Mouse (Mus musculus) WW6 (cell line): ENCODE results near the gene Efcab14.
A peak's percentile ranks its signal among the peaks of the same experiment; 100 is the strongest.

Experiments used
- DNase-seq: peaks from one replicate; pipeline ENCODE4 v3.0.0-alpha.2; 2013; ENCODE audit warnings: low read depth, low spot score

Efcab14 gene

GRCm38 (mm10) chr4:115737551-115738041, at the start of gene Efcab14:
Gene Efcab14, plus strand, starts transcription at chr4:115737744.
- DNase-seq: peak; percentile 95

- no peak for DNase-seq
Measured at GRCm38 (mm10) chr4:115701468-115701867, 36.1 kb upstream of the Efcab14 start.

- no peak for DNase-seq
Measured at GRCm38 (mm10) chr4:115703927-115704505, 33.5 kb upstream of the Efcab14 start.

- no peak for DNase-seq
Measured at GRCm38 (mm10) chr4:115708974-115709593, 28.5 kb upstream of the Efcab14 start.

GRCm38 (mm10) chr4:115709792-115710418, 27.6 kb upstream of the Efcab14 start:
- DNase-seq: peak; percentile 34

- DNase-seq: peak; percentile 26
Measured at GRCm38 (mm10) chr4:115728721-115729120, 8.8 kb upstream of the Efcab14 start.

GRCm38 (mm10) chr4:115731588-115732222, 5.8 kb upstream of the Efcab14 start:
- DNase-seq: peak; percentile 22

GRCm38 (mm10) chr4:115732223-115732818, 5.2 kb upstream of the Efcab14 start:
- no peak for DNase-seq

GRCm38 (mm10) chr4:115733746-115734145, 3.8 kb upstream of the Efcab14 start:
- no peak for DNase-seq

GRCm38 (mm10) chr4:115734867-115735266, 2.7 kb upstream of the Efcab14 start:
- DNase-seq: no peak

- no peak for DNase-seq
Measured at GRCm38 (mm10) chr4:115738481-115738985, 989 bp downstream of the Efcab14 start.

- DNase-seq: no peak
Measured at GRCm38 (mm10) chr4:115742658-115743057, 5.1 kb downstream of the Efcab14 start.

GRCm38 (mm10) chr4:115743096-115743495, 5.6 kb downstream of the Efcab14 start:
- DNase-seq: no peak

- DNase-seq: no peak
Measured at GRCm38 (mm10) chr4:115748181-115748580, 10.6 kb downstream of the Efcab14 start.

- no peak for DNase-seq
Measured at GRCm38 (mm10) chr4:115749336-115749735, 11.8 kb downstream of the Efcab14 start.

GRCm38 (mm10) chr4:115754101-115754500, 16.6 kb downstream of the Efcab14 start:
- DNase-seq: no peak

GRCm38 (mm10) chr4:115754851-115755250, 17.3 kb downstream of the Efcab14 start:
- no peak for DNase-seq

- DNase-seq: no peak
Measured at GRCm38 (mm10) chr4:115761206-115761605, 23.7 kb downstream of the Efcab14 start.

GRCm38 (mm10) chr4:115764581-115764980, 27.0 kb downstream of the Efcab14 start:
- DNase-seq: no peak

GRCm38 (mm10) chr4:115767647-115768467, 30.3 kb downstream of the Efcab14 start:
- no peak for DNase-seq

- no peak for DNase-seq
Measured at GRCm38 (mm10) chr4:115775056-115775455, 37.5 kb downstream of the Efcab14 start.
